Mouse (Mus musculus): ENCODE results near the gene Hist1h1a.
"Not testable (repeated sequence)": the region's sequence is repeated elsewhere in the genome, so short reads cannot be mapped to it uniquely, and the experiment has no call there.

The Hist1h1a gene

GRCm38 (mm10) chr13:23760240-23760971 is 3.1 kb upstream of the Hist1h1a start:
- peak in 1 of 2 experiments; percentile 19 for DNase-seq

DNA sequence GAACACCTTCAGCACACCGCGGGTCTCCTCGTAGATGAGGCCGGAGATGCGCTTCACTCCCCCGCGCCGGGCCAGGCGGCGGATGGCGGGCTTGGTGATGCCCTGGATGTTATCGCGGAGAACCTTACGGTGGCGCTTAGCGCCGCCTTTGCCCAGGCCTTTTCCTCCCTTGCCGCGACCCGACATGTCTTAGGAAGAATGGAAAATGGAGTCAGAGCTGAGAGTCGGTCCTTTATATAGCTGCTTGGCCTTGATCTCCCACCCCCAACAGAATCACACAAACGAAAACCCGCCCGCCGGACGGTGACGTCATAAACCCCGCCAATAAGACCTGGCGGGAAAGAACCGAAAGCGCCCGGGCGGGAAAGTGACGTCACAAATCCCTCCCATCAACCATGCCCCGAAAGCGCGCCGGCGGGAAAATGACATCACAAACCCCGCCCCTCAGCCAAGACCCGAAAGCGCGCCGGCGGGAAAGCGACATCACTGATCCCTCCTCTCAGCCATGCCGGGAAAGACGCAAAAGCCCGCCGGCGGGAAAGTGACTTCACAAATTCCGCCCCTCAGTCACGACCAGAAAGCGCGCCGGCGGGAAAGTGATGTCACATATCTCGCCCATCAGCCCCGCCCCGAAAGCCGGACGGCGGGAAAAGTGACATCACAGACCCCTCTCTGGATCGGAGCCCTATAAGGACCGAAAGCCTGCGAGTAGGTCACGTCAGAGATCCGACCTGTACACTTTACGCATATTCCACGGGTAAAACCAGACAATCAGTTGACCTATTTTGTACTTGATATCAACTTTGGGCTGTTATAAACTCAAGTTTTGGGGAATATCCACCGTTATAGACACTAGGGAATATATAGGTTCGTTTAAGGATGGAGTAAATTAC is 2.2 kb upstream of the Hist1h1a start, which contains the start of gene Hist1h4a:
Hist1h4a (minus strand) TSS at position 259 of the 893 bp plus-strand sequence.
- peak; percentile 98 to 99 for DNase-seq

DNA sequence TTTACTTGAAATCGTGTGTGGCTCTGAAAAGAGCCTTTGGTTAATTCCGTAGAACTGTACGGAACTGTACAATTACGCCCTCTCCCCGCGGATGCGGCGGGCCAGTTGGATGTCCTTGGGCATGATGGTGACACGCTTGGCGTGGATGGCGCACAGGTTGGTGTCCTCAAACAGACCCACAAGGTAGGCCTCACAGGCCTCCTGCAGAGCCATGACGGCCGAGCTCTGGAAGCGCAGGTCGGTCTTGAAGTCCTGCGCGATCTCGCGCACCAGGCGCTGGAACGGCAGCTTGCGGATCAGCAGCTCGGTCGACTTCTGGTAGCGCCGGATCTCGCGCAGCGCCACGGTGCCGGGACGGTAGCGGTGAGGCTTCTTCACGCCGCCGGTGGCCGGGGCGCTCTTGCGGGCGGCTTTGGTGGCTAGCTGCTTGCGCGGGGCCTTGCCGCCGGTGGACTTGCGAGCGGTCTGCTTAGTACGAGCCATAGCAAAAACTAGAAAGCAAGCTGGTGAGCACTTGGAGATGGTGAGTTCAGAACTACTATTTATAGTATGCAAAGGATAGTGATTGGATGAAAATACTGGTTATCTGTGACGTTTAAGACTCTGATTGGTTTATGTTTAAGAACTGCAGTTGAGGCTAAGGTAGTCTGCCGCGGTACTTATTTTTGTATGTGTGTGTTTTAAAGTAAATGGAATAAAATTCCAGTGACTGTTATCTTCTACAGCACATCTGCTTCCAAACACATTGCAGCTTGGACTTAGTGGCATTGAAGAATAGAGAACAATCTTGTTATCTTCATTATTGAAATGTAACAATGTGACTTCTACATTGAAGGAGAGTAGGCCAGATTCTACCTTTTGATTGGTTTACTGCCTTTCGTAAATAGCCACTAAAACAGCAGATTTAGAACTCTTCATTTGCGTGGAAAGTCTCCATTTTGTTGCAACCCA is 1.3 kb upstream of the Hist1h1a start, which contains the start of gene Hist1h3a:
Hist1h3a (minus strand) TSS at position 516 of the 951 bp plus-strand sequence.
- peak; percentile 66 to 71 for DNase-seq

DNA sequence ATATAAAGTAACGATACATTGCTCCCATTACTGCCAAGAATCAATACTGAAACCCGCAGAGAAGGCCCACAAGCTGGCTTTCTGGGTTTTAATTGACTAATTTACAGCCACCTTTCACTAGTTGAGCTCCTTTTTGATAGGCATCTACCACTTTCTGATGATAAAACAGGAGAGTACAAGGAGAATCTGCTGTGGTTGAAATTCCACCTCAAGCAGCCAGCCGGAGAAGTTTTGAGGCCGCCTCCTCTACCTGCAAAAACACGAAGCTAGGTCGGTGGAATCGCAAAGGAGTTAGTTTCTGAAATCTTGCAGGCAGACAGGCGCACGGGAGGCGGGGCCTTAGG is 252 bp upstream of the Hist1h1a start:
- no peak for DNase-seq

- no peak for DNase-seq
Observed at GRCm38 (mm10) chr13:23764324-23765171, 1.1 kb downstream of the Hist1h1a start.

GRCm38 (mm10) chr13:23765172-23765513 is 1.7 kb downstream of the Hist1h1a start:
- no peak for DNase-seq

GRCm38 (mm10) chr13:23766772-23767171 is 3.3 kb downstream of the Hist1h1a start:
- no peak for DNase-seq

- no peak for DNase-seq
Observed at GRCm38 (mm10) chr13:23768834-23769397, 5.5 kb downstream of the Hist1h1a start.

GRCm38 (mm10) chr13:23769613-23770012 is 6.1 kb downstream of the Hist1h1a start, which contains the start of gene Trim38:
Gene Trim38, plus strand, starts transcription at chr13:23769913.
- not testable (repeated sequence) for DNase-seq

DNA sequence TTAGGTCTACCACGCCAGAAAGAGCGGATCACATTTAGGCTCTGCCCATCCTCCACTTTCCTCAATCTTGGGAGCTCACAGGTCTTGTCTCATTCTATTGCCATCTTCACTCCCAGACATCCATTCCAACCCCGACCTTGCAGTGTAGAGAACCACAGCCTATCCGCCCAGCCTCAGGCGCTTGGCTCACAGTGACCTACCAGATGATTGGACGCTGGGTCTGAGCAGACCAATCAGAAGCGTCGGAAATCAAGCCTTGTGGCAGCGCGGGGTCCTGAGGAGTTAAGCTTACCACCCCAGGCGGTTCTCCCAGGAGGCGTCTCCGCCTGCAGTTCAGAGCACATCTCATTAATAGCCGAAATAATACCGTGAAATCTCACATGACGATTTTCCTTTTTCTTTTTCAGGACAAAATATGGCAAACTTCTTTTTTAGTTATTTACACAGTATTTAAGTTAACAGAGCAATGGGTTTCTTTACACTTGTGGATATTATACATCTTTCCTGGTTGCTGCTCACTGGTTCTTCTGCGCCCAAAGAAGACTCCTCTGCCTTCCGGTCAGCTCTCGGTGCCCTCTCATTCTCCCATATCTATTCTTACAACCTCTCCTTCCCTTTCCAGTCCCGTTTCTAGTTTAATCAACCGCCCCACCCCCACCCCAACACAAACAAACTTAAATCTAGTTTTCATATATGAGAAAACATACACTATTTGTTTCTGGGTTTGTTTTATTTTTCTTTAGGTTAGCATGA is 9.3 kb downstream of the Hist1h1a start:
- peak in 1 of 2 experiments; percentile 31 for DNase-seq

DNA sequence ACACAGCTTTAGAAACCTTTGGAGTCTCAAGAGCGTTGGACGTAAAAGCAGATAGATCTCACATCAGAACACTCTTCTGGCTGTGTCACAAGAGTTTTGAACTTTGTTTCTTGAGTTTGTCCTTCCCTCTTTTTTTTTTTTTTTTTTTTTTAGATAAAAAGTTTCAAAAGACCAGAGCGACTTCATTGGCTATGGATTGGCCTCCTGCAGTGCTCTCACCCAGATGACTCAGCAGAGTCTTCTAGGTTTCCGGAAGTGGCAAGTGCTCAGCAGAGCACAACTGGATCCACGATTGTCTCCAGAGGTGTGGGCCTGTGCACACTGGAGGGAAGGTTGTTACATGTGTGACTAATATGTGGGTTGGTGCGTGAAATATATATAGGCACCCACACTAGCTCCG is 14.9 kb downstream of the Hist1h1a start:
- DNase-seq, result no peak

DNA sequence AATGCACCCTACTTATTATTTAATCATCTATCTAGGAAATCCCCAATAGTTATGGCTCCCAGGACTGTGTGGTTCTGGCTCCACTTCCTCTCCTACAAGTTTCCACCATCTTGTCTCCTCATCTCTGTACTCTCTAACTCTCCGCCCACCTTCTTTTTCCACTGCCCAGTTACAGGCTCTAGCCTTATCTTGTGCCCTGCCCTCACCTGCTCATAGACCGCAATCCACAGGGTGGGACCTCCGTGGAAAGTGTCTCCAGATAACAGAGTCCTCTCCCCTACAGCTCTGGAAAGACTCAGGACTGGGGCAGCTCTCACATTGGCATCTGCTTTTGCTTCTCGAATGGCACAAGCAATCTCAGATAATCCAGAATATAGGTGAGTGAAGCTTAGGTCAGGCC is 15.6 kb downstream of the Hist1h1a start:
- no peak for DNase-seq

- peak; percentile 15 to 63 for DNase-seq
Observed at GRCm38 (mm10) chr13:23792520-23792919, 29.1 kb downstream of the Hist1h1a start.

- DNase-seq, result no peak
Observed at GRCm38 (mm10) chr13:23799405-23799804, 35.9 kb downstream of the Hist1h1a start.

GRCm38 (mm10) chr13:23804532-23804931 is 41.1 kb downstream of the Hist1h1a start:
- no peak for DNase-seq

DNA sequence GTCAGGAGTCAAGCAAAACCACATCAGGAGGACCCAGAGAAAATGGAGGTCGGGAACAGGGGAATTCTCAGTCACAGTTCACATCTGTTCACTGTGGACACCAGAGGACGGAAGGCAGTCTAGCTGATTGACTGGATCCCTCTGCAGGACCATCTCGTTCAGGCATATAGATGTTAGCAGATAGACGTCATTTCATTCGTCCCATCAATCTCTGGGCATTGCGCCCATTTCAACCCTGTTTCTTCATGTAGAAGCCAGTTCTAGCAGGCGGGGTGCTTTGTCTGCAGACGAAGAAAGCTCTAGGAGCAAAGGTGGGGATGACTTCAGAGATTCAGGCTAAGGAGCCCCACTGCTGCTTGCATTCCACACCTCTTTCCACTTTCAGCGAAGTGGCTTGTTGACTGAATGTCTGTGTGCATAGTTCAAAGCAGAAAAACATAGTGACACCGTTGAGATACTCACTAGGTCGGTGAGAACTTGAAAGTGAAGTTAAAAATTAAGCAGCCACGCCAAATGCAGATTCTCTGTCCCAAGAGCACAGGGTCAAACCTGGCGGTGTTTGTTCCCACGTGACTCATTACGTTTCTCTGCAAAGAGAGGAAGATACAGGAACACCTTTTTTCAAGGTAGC is 43.1 kb downstream of the Hist1h1a start, which contains the start of gene Slc17a2:
Slc17a2 (plus strand) TSS at position 572 of the 631 bp plus-strand sequence.
- DNase-seq, result no peak
